Mouse (Mus musculus): Measurements from ENCODE around the gene Zfp768. TPM values are rescaled to one million over a fixed set of nuclear protein-coding genes. Genes with fewer than 3 reads are reported as not detected.
"Not testable (repeated sequence)": the region's sequence is repeated elsewhere in the genome, so short reads cannot be mapped to it uniquely, and the experiment has no call there.

Zfp768 gene
- 16.3 and 17.7 TPM in 2 replicates for polyA plus RNA-seq (2015; fragmentation: Nextera tagmentation; extraction: Ambion mirVana)

GRCm38 (mm10) chr7:127345512-127346325, at the start of gene Zfp768:
TSS of gene Zfp768 (minus strand) at chr7:127345589.
- H3K9me3 ChIP-seq (replicated peaks; ENCODE audit: control insufficient read depth, low read length, poor library complexity, severe bottlenecking) = no peaks in the 10 kb centered on the region
- peak within 1 kb of the TSS; percentile 94 for H3K9ac ChIP-seq (ENCODE audit: low read depth, low read length)
- peak within 1 kb of the TSS; percentile 79 for H3K4me2 ChIP-seq (ENCODE audit: low read length)
- peak within 1 kb of the TSS; percentile 97 for H3K27ac ChIP-seq (ENCODE audit: low read length)
- H3K4me3 ChIP-seq (ENCODE audit: low read depth, low read length) = peak within 1 kb of the TSS; percentile 91
- H3K27me3 ChIP-seq (ENCODE audit: control insufficient read depth, insufficient read depth, low read depth, low read length) = no peaks in the 10 kb centered on the region
- H3K4me1 ChIP-seq (ENCODE audit: control insufficient read depth, insufficient read depth, low read length) = peaks cover 16% of the 10 kb centered on the region
- WGBS = 0% methylated on average over 68 of the region's 76 CpGs
- H3K36me3 ChIP-seq (ENCODE audit: control insufficient read depth, insufficient read depth, low read length) = peaks cover 9% of the 10 kb centered on the region
- peak; percentile 94 for ATAC-seq

DNA sequence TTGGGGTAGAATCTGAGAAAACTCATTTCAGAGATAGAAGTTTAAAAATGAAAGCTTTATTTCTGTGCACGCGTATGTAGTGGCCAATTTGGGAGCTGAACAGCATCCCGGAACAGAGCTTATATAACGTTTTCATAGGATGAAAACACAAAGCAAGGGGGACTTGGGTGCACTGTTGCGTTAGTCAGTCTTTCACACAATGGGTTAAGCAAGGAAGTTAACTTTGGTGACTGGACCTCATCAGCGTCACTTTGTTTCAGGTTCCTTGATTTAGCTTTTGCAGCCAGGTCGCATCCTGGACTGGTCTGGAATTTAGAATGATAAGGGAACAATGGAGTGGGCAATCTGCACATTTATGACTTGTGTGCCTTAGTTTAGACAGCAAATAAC, 48.5 kb upstream of the Zfp768 start:
- peaks cover 13% of the 10 kb centered on the region for H3K4me1 ChIP-seq (ENCODE audit: control insufficient read depth, insufficient read depth, low read length)
- peak overlapping the region; percentile 75 for H3K4me2 ChIP-seq (ENCODE audit: low read length)
- peak overlapping the region; percentile 64 for H3K9ac ChIP-seq (ENCODE audit: low read depth, low read length)
- H3K27ac ChIP-seq (ENCODE audit: low read length) = peak overlapping the region; percentile 90
- peak overlapping the region; percentile 72 for H3K4me3 ChIP-seq (ENCODE audit: low read depth, low read length)
- H3K27me3 ChIP-seq (ENCODE audit: control insufficient read depth, insufficient read depth, low read depth, low read length) = no peaks in the 10 kb centered on the region
- ATAC-seq = peak; percentile 33; the same call in 1 of the 2 replicates
- WGBS = 24% methylated on average over 7 of the region's 7 CpGs
- H3K36me3 ChIP-seq (ENCODE audit: control insufficient read depth, insufficient read depth, low read length) = peaks cover 3% of the 10 kb centered on the region; the same call in 1 of the 2 replicates
- H3K9me3 ChIP-seq (replicated peaks; ENCODE audit: control insufficient read depth, low read length, poor library complexity, severe bottlenecking) = no peaks in the 10 kb centered on the region

DNA sequence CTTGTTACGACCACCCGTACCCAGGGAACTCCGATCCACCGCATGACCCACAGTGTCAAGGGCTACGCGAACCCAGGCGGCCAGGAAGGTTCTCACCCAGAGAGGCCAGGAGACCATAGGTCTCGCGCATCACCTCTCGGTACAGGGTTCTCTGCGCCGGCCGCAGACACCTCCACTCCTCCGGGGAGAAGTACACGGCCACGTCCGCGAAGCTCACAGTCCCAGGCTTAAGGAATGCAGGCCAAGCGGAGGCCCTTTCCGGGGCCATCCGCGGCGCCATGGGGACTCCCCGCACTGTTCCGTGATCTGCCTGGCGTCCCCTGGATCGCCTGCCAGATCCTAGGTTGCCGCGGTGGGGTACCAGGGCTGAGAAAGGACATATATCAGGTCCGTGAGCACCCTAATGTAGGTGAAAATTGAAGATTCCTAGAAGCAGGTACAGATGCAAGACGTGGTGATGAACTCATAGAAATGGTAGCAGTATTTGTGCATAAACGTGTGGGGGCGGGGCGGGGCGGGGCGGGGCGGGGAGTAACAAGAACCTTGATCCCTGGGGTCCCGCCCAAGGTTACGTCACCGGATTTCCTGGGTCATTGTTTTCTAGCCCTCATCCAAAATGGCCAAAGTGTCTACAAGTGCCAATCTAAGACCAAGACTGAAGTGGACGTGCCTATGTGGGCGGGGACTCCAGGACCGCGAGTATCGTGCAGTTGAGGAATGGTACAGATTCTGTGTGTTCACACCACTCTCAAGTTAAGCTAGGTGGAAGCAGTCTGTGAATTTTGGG, 48.0 kb upstream of the Zfp768 start, which contains the start of gene E430018J23Rik:
TSS of gene E430018J23Rik (minus strand) at position 473 of the 787 bp plus-strand sequence.
- H3K27ac ChIP-seq (ENCODE audit: low read length) = peak within 1 kb of the TSS; percentile 90
- H3K4me1 ChIP-seq (ENCODE audit: control insufficient read depth, insufficient read depth, low read length) = peaks cover 13% of the 10 kb centered on the region
- WGBS = under 1% methylated on average over 43 of the region's 45 CpGs
- ATAC-seq = peak; percentile 95
- no peaks in the 10 kb centered on the region for H3K9me3 ChIP-seq (replicated peaks; ENCODE audit: control insufficient read depth, low read length, poor library complexity, severe bottlenecking)
- peak within 1 kb of the TSS; percentile 72 for H3K4me3 ChIP-seq (ENCODE audit: low read depth, low read length)
- H3K36me3 ChIP-seq (ENCODE audit: control insufficient read depth, insufficient read depth, low read length) = peaks cover 3% of the 10 kb centered on the region; the same call in 1 of the 2 replicates
- peak within 1 kb of the TSS; percentile 75 for H3K4me2 ChIP-seq (ENCODE audit: low read length)
- no peaks in the 10 kb centered on the region for H3K27me3 ChIP-seq (ENCODE audit: control insufficient read depth, insufficient read depth, low read depth, low read length)
- H3K9ac ChIP-seq (ENCODE audit: low read depth, low read length) = peak within 1 kb of the TSS; percentile 95

GRCm38 (mm10) chr7:127392251-127392824, 46.9 kb upstream of the Zfp768 start:
- no peaks in the 10 kb centered on the region for H3K9me3 ChIP-seq (replicated peaks; ENCODE audit: control insufficient read depth, low read length, poor library complexity, severe bottlenecking)
- no peak overlapping the region for H3K27ac ChIP-seq (ENCODE audit: low read length)
- peak overlapping the region; percentile 72 for H3K4me3 ChIP-seq (ENCODE audit: low read depth, low read length)
- H3K4me2 ChIP-seq (ENCODE audit: low read length) = peak overlapping the region; percentile 75
- H3K36me3 ChIP-seq (ENCODE audit: control insufficient read depth, insufficient read depth, low read length) = peaks cover 3% of the 10 kb centered on the region; the same call in 1 of the 2 replicates
- 81% methylated on average over 8 of the region's 8 CpGs for WGBS
- no peaks in the 10 kb centered on the region for H3K27me3 ChIP-seq (ENCODE audit: control insufficient read depth, insufficient read depth, low read depth, low read length)
- peaks cover 13% of the 10 kb centered on the region for H3K4me1 ChIP-seq (ENCODE audit: control insufficient read depth, insufficient read depth, low read length)
- ATAC-seq = no peak
- peak overlapping the region; percentile 95; the same call in 1 of the 2 replicates for H3K9ac ChIP-seq (ENCODE audit: low read depth, low read length)

- ATAC-seq = no peak
- Histone ChIP-seq H3K4me1 (ENCODE audit: control insufficient read depth, insufficient read depth, low read length) (peaks cover 15% of the 10 kb centered on the region), H3K4me3 (ENCODE audit: low read depth, low read length) (no peak overlapping the region), H3K36me3 (ENCODE audit: control insufficient read depth, insufficient read depth, low read length) (peaks cover 3% of the 10 kb centered on the region; the same call in 1 of the 2 replicates), H3K27me3 (ENCODE audit: control insufficient read depth, insufficient read depth, low read depth, low read length) (no peaks in the 10 kb centered on the region), H3K27ac (ENCODE audit: low read length) (no peak overlapping the region), H3K9ac (ENCODE audit: low read depth, low read length) (no peak overlapping the region), H3K4me2 (ENCODE audit: low read length) (no peak overlapping the region), H3K9me3 (replicated peaks; ENCODE audit: control insufficient read depth, low read length, poor library complexity, severe bottlenecking) (no peaks in the 10 kb centered on the region)
- WGBS = 96% methylated on average over 16 of the region's 16 CpGs
Observed at GRCm38 (mm10) chr7:127391538-127391937, 46.1 kb upstream of the Zfp768 start.

- no peak for ATAC-seq
- Histone ChIP-seq H3K9ac (ENCODE audit: low read depth, low read length) (no peak overlapping the region), H3K4me2 (ENCODE audit: low read length) (no peak overlapping the region), H3K27ac (ENCODE audit: low read length) (no peak overlapping the region), H3K9me3 (replicated peaks; ENCODE audit: control insufficient read depth, low read length, poor library complexity, severe bottlenecking) (no peaks in the 10 kb centered on the region), H3K27me3 (ENCODE audit: control insufficient read depth, insufficient read depth, low read depth, low read length) (no peaks in the 10 kb centered on the region), H3K4me3 (ENCODE audit: low read depth, low read length) (no peak overlapping the region), H3K4me1 (ENCODE audit: control insufficient read depth, insufficient read depth, low read length) (peaks cover 17% of the 10 kb centered on the region), H3K36me3 (ENCODE audit: control insufficient read depth, insufficient read depth, low read length) (peaks cover 3% of the 10 kb centered on the region; the same call in 1 of the 2 replicates)
- WGBS = 72% methylated on average over 7 of the region's 7 CpGs
Observed at GRCm38 (mm10) chr7:127390306-127390705, 44.9 kb upstream of the Zfp768 start.

DNA sequence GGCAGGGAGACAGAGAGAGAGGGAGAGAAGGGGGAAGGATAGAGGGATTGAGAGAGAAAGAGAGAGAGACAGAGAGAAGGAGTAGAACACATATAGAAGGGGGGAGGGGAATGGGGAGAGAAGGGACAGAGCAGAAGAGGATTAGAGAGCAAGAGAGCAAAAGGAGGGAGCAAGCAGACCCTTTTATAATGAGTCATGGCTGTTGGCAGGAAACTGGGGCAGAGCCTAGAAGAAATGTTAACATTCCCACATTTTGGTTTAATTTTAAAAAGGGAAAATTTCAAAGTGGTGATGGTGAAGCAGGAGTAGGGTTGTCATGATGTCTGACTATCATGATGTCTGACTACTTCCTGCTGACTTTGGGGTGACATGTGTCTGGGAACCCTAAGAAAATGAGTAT, 42.8 kb upstream of the Zfp768 start:
- H3K27me3 ChIP-seq (ENCODE audit: control insufficient read depth, insufficient read depth, low read depth, low read length) = not testable (repeated sequence)

DNA sequence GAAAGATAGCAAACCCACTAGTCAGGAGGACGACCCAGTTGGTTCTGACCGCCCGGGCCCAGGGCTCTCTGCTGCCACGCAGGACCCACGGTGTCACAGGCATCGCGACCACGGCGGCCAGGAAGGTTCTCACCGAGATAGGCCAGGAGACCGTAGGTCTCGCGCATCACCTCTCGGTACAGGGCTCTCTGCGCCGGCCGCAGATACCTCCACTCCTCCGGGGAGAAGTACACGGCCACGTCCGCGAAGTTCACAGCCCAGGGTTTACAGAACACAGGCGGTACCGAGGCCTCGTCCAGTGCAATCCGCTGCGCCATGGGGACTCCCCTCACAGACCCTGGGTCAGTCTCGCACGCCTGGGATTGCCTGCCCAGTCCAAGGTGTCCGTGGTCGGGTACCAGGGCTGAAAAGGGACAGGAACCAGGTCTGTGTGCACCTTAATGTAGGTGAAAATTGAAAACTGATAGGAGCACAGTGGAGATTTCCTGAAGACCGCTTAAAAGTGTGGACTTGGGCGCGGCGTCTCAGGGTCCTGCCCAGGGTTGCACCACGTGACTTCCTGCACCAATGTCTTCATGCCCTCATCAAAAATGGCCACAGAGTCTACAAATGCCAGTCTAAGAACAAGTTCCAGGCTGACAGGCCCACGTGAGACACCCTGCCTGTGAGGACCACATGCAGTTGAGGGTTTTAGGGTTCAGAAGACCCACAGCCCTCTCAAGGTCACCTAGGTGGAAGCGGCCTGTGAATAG, 41.4 kb upstream of the Zfp768 start, which contains the start of gene 9130019O22Rik:
TSS of gene 9130019O22Rik (minus strand) at position 526 of the 752 bp plus-strand sequence.
- Histone ChIP-seq H3K4me3 (ENCODE audit: low read depth, low read length) (peak within 1 kb of the TSS; percentile 57), H3K27me3 (ENCODE audit: control insufficient read depth, insufficient read depth, low read depth, low read length) (no peaks in the 10 kb centered on the region), H3K27ac (ENCODE audit: low read length) (peak within 1 kb of the TSS; percentile 15), H3K36me3 (ENCODE audit: control insufficient read depth, insufficient read depth, low read length) (peaks cover 3% of the 10 kb centered on the region; the same call in 1 of the 2 replicates), H3K9ac (ENCODE audit: low read depth, low read length) (peak within 1 kb of the TSS; percentile 76), H3K9me3 (replicated peaks; ENCODE audit: control insufficient read depth, low read length, poor library complexity, severe bottlenecking) (no peaks in the 10 kb centered on the region), H3K4me1 (ENCODE audit: control insufficient read depth, insufficient read depth, low read length) (peaks cover 4% of the 10 kb centered on the region; the same call in 1 of the 2 replicates), H3K4me2 (ENCODE audit: low read length) (peak within 1 kb of the TSS; percentile 70)
- ATAC-seq = peak; percentile 85
- 15% methylated on average over 38 of the region's 38 CpGs for WGBS

More for the DNA sequence above, 42.8 kb upstream of the Zfp768 start:
- not testable (repeated sequence) for H3K4me2 ChIP-seq (ENCODE audit: low read length); H3K9ac ChIP-seq (ENCODE audit: low read depth, low read length); H3K27ac ChIP-seq (ENCODE audit: low read length); ATAC-seq; H3K4me3 ChIP-seq (ENCODE audit: low read depth, low read length); H3K36me3 ChIP-seq (ENCODE audit: control insufficient read depth, insufficient read depth, low read length); H3K9me3 ChIP-seq (replicated peaks; ENCODE audit: control insufficient read depth, low read length, poor library complexity, severe bottlenecking)
- peaks cover 11% of the 10 kb centered on the region for H3K4me1 ChIP-seq (ENCODE audit: control insufficient read depth, insufficient read depth, low read length)
